Mouse (Mus musculus) frontal cortex, adult 2 months (tissue): ENCODE data around the gene Snx6. TPM values are rescaled to one million over a fixed set of nuclear protein-coding genes. Genes with fewer than 3 reads are reported as not detected.
"Not testable (repeated sequence)": the region's sequence is repeated elsewhere in the genome, so short reads cannot be mapped to it uniquely, and the experiment has no call there.

Experiments
- DNase-seq, 2 experiments: peaks; one replicate each; pipeline ENCODE4 v3.0.0; 2022; ENCODE audit warnings: low spot score in 1 of 2; ENCODE audit errors: extremely low spot score in 1 of 2
- polyA plus RNA-seq: library from polyadenylated mRNA; depleted of rRNA; stranded (reverse); fragments of >200 nt; gene quantifications from 2 replicates; pipeline ENCODE4 v1.2.3, GENCODE M21; 2012; rRNA removed

Gene Snx6
- polyA plus RNA-seq, result 39.4 and 48.0 TPM in 2 replicates

DNA sequence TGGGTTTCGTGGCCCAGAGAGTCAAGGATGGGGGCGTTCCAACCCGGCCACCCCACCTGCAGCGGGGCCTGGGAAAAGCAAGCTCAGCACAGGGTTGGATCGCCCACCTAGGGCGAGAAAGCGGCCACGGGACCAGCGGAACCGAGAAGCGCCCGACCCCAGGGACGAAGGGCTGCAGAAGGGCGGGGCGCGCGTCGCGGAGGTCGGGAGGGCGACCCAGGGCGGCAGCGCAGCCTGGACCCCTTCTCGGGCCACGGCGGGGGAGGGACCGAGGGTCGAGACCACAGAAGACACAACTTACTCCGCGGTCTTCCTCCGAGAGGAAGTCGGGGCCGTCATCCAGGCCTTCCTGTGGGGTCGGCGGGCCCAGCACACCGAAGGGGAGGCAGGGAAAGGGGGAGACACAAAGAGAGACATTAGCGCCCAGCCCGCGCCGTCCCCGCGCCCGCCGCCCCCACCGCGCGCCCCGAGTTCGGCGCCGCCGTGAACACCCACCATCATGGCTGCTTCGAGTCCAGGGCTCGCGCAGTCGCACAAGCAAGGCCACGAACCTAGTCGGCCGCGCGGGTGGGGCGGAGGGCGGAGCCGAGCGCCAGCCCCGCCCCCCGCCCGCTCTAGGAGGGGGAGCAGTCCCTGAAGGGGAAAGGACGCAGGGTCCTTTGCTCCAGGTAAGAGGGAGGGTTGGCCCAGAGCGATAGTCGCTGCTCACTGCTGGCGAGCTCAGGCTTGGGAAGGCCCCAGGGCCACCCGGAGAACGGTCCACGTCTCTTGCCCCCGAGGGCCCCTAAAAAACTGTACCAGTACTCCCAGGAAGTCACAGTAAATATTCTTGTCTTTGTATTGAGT, at the start of gene Snx6:
Gene Snx6 (minus strand): TSS at position 551 of the 846 bp plus-strand sequence.
- peak; percentile 54 to 84 for DNase-seq

DNA sequence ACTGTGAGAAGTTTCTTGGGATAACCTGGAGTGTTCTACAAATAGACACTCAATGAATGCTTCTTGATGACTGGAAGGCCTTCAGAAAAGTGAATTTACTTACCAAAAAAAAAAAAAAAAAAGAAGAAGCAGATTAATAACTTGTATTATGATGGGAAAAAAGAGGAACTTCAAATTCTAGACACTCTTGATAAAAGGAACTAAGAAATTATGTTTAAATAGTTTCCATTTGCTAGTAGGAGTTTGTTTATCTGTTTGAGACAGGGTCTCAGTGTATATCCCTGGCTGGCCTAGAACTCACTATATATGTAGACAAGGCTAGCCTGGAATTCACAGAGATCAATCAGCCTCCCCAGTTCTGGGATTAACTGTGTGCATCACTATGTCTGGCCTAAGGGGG, 48.9 kb upstream of the Snx6 start:
- DNase-seq, result no peak

GRCm38 (mm10) chr12:54841576-54841975, 46.1 kb upstream of the Snx6 start:
- no peak for DNase-seq

DNA sequence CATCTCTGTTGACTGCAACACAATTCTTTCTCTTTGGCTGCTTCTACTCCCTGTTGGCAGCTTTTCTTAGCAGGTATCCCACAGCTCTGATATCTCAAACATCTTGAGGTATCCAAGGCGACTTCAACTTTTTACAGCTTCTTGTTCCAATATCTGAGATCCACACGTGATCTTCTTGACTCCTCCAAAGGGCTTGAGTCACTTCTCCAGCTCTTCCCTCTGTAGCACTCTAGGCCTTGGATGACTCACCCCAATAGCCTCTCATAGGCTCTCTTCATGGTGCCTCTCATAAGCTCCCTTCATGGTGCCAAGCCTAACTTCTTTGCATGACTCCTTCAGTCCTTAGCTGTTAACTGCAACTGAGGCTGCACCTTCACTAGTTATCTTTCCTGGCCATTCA, 44.3 kb upstream of the Snx6 start:
- no peak for DNase-seq

DNA sequence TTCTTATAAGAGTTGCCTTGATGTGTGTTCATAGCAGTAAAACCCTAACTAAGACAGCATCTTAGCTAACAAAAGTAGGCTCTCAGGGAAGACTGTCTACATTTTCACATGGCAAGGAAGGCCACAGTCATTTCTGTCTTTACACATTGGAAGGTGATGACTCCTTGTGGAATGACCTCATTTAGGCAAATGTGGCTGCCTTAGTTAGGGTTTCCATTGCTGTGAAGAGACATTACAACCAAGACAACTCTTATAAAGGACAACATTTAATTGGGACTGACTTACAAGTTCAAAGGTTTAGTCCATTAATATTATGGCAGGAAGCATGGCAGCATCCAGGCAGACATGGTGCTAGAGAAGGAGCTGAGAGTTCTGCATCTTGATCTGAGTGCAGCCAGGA, 43.4 kb upstream of the Snx6 start:
- no peak for DNase-seq

- no peak for DNase-seq
These were observed 40.4 kb upstream of the Snx6 start for GRCm38 (mm10) chr12:54835608-54836570.

DNA sequence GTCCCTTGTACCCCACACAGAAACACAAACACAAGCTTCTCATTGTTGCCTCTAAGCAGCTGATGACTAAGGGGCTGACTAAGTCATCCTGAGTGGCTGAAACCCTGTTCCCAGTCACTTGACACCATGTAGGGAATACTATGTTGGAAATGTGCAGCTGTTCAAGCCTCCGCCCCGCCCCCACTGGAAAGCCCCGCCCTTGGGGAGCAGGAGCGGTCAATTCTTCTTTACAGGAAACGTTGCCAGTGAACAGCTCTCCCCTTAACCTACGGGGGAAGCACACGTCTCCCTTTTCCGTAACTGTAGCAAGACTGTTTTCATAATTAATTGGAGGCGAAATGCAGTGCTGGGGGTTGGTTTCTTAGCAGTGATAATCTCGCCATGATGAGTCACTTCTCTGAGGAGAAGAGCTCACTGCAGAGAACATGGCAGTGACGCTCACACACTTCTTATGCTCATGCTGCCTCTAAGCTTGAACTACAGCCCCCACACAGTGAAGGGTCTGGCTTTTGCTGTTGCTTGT, 39.5 kb upstream of the Snx6 start:
- DNase-seq, result peak; percentile 36 to 73

DNA sequence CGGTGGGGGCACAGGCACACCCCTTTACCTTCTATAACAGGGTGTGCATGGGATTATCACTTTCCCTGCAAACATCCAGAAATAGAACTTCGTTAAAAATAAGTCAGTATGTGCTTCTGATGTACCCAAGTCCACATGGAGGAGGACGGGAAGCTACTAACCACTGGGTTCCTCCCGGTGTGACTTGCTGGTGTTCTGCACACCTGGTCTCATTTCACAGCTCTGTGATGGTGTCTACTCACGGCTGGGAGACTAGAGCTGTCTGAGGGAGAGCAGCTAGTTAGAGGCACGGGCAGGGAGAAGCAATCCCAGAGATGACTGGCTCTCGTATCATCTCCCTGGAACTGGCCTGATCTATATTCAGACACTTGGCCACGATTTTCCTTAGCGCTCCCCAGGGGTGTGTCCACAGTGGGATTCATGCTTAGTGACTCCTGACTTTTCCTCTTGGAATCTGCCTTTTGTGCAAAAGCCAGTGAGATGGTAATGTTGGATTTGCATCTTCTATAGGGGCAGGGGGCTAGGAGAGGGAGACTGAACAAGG, 38.4 kb upstream of the Snx6 start:
- no peak for DNase-seq

DNA sequence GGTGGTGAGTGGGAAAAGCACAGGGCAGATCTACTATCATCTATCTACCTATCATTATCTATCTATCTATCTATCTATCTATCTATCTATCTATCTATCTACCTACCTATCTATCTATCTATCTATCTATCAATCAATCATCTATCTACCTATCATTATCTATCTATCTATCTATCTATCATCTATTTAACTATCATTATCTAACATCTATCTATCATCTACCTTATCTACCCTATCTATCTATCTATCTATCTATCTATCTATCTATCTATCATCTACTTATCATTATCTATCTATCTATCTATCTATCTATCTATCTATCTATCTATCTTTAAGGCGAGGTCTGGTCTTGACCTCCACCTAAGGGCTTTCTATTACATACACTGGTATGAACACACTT, 36.4 kb upstream of the Snx6 start:
- DNase-seq, result not testable (repeated sequence)

DNA sequence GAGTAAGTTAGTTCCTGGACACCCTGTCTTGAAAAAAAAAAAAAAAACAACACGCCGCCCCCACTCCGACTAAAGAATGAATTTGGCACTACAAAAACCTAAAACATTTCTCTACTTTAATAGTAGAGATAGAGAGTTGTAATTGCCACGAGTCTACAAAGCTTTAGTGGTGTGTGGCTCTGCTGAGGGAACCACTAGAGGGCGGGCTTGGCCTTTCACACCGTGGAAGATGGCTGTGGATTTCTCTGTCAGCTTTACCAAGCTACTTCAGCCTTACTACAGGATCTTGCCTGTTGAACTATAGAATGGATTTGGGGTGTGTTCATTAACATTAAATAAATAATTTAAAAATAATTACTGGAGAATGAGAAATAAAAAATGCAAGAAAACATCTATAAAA, 35.1 kb upstream of the Snx6 start:
- DNase-seq, result peak; percentile 50 to 92

DNA sequence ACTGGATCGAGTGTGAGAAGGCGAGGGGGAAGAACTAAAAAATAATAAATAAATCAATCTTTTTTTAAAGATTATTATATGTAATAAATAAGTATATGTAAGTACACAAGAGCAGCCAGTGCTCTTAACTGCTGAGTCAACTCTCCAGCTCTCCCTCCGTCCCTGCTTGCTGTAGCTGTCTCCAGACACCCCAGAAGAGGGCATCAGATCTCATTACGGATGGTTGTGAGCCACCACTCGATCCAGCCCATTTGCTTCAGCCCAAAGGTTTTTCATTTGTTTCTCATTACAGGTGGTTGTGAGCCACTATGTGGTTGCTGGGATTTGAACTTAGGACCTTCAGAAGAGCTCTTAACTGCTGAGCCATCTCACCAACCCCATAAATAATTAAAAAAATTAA, 34.4 kb upstream of the Snx6 start:
- DNase-seq, result no peak

DNA sequence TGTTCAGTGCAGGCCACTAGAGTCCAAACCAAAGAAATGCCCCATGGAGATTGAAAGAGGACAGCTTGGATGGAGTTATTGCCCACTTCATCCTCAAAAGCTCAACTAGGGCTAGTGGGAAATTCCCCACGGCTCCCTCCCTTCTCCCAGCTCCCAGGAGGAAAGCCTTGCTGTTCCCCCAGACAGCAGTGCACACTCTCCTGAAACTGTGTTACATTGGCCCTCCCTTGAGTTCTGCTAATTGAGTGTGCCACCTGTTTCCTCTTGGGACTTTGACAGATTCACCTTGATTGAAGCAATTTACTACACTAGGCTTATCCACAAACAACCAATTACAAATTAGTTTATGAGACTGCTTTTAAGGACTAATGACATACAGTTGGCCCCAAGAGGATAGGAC, 32.5 kb upstream of the Snx6 start:
- DNase-seq, result no peak

DNA sequence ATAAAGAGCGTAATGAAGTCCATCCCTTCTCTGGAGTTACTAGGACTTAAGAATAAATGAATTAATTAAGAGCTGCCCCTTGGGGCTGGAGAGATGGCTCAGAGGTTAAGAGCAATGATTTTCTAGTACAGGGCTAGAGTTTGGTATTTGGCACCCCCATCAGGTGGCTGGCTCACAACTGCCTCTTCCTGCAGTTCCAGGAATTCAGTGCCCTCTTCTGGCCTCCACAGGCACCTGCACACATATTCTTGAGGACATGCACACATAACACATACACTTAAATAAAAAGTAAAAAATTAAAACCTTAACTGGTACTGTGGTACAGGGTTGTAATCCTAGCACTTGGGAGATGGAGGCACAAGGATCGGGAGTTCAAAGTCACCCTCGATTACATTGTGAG, 29.7 kb upstream of the Snx6 start:
- DNase-seq, result no peak

- peak; percentile 65 to 88 for DNase-seq
These were observed 27.4 kb upstream of the Snx6 start for GRCm38 (mm10) chr12:54822836-54823426.

- no peak for DNase-seq
These were observed 25.2 kb upstream of the Snx6 start for GRCm38 (mm10) chr12:54820684-54821161.

DNA sequence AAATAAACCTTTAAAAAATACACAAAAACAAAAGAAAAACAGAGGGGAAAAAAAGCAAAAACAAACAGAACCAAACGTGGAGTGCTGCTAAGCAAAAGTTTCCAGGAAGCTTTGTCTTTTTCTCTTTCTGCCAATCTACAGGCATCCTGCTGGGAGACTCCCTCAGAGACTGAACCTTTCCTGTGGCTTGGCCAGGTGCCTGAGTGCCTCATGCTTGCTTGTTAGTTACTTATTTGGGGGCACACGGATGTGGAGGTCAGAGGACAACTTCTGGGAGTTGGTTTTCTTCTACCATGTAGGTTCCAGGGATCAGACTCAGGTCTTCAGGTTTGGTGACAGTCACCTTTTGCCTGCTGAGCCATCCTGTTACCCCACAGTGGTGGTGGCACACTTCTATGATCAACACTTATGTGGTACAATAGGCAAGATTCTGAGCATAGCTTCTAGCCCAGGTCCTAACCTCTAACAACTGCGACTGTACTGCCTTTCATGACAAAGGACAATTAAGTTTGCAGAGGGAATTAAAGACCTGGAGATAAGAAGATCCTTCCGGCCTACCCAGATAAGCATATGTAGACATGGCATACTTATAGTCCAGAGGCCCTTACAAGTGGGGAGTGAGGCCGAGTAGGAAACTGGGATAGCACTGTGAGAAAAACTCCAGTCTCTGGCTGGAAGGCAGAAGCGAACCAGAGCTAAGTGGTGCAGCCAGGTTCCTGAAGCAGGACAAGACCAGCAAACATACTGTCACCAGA, 23.9 kb upstream of the Snx6 start:
- no peak for DNase-seq

DNA sequence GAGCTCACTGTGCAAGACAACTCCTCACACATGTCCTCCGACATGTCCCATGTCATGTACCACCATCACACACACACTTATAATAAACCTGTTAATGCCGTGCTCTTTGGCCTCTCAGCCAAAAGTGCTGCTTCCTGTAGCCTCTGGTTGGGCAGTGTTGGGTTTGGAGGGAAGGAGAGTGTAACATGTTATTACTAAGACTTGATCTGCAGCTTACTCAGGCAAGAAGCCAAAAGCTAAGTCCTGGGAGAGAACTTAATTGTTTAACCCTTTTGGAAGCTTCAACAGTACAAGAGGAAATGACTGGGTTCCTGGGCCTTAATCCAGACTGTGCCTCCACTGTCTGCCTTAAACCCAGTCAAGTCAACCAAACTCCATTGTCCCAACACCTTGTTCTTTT, 14.6 kb upstream of the Snx6 start:
- DNase-seq, result no peak

GRCm38 (mm10) chr12:54807481-54807880, 12.0 kb upstream of the Snx6 start:
- DNase-seq, result no peak

DNA sequence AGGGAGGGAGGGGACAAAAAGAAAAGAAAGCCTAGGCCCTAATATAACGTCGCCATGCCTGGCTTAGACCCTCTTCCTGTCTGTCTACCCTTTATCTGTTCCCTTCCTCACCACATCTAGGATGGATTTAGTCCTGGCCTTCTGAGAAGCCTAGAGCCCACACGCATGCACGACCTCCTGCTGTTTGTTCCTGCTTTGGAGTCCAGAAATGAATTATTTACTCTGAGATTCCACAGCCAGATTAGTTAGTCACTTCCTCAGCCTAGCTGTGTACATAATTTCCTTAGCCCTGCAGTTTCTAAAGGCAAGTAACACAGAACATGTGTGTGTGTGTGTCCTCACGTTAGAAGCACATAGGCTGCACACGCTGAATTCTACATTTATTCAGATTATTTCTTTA, 10.6 kb upstream of the Snx6 start:
- DNase-seq, result no peak
